Mouse (Mus musculus) intestine, postnatal 0 days (tissue): ENCODE measurements around the gene Smcp. TPM values are rescaled to one million over a fixed set of nuclear protein-coding genes. Genes with fewer than 3 reads are reported as not detected.

Source experiments
- ATAC-seq: fragments of 200-750 bp; cut with Nextera tagmentation; 2 replicates; pipeline ENCODE4 v1.8.0; 2017; ENCODE audit warnings: mild to moderate bottlenecking, moderate TSS enrichment, moderate library complexity
- H3K27ac ChIP-seq: fragments of 300-500 bp; sonication (generic); 2 replicates; pipeline ENCODE4 v1.5.1; 2014; ENCODE audit warnings: mild to moderate bottlenecking, low read depth, low read length, moderate library complexity
- H3K27me3 ChIP-seq: fragments of 300-500 bp; sonication (generic); replicated peaks from 2 replicates; pipeline ENCODE4 v1.6.1; 2014; ENCODE audit warnings: low read length, mixed read lengths; ENCODE audit not compliant: control insufficient read depth, insufficient read depth
- H3K36me3 ChIP-seq: fragments of 300-500 bp; sonication (generic); 2 replicates; pipeline ENCODE4 v1.6.1; 2014; ENCODE audit warnings: mild to moderate bottlenecking, moderate library complexity; ENCODE audit not compliant: control insufficient read depth, insufficient read depth
- H3K4me1 ChIP-seq: fragments of 300-500 bp; sonication (generic); replicated peaks from 2 replicates; pipeline ENCODE4 v1.6.1; 2014; ENCODE audit warnings: antibody characterized with exemption, low read length, mixed read lengths; ENCODE audit not compliant: control insufficient read depth, insufficient read depth
- H3K4me2 ChIP-seq: fragments of 300-500 bp; sonication (generic); replicated peaks from 2 replicates; pipeline ENCODE4 v1.6.1; 2014; ENCODE audit warnings: low read depth, mild to moderate bottlenecking, moderate library complexity
- H3K4me3 ChIP-seq: fragments of 300-500 bp; sonication (generic); 2 replicates; pipeline ENCODE4 v1.5.1; 2014; ENCODE audit warnings: low read depth, low read length
- H3K9ac ChIP-seq: fragments of 300-500 bp; sonication (generic); 2 replicates; pipeline ENCODE4 v1.6.1; 2014; ENCODE audit warnings: mild to moderate bottlenecking, low read depth, low read length
- H3K9me3 ChIP-seq: fragments of 300-500 bp; sonication (generic); 2 replicates; pipeline ENCODE4 v1.6.1; 2016; ENCODE audit warnings: mixed run types; ENCODE audit not compliant: control insufficient read depth
- CTCF ChIP-seq: sonication (generic); IDR thresholded peaks from 2 replicates; pipeline ENCODE4 v1.5.1; 2016; ENCODE audit warnings: low read depth, mild to moderate bottlenecking, control low read depth, antibody characterized with exemption, moderate library complexity
- WGBS: fragments of 180-500 bp; shearing (Covaris S2); extraction: QIAGEN DNeasy Blood & Tissue Kit; methylation state at CpG from one replicate; pipeline ENCODE4 v1.1.7; 2014; 5-methylcytosine and 5-hydroxymethylcytosine counted together
- polyA plus RNA-seq: library from polyadenylated mRNA; unstranded; fragments of >200 nt; fragmentation: Nextera tagmentation; extraction: Ambion mirVana; gene quantifications from 2 replicates; pipeline ENCODE4 v1.2.1, GENCODE M21; 2015

The Smcp gene
- polyA plus RNA-seq, 1 experiment from 2014 or later, result 96.4 TPM

DNA sequence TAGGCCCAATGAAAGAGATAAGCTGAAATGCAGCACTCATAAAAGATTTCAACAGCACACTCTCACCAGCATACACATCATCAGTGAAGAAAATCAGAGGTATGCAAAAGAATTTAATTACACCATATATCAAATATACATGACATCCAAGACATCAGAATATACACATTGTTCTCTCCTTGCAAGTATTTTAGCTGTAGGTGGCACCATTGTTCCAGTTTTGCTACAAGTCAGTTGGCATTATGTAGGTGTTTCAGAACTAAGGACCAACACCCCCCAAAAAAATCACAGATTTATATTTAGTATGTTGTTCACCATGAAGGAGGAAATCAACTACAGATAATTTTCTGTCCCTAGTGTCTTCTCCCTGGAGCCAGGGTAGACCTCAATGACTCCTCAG, 23.4 kb downstream of the Smcp start:
- H3K9me3 ChIP-seq, result no peaks in the 10 kb centered on the region
- no peaks in the 10 kb centered on the region for H3K27me3 ChIP-seq
- no peak overlapping the region for H3K4me3 ChIP-seq
- no peaks in the 10 kb centered on the region for H3K4me1 ChIP-seq
- no peak overlapping the region for H3K9ac ChIP-seq
- no peak overlapping the region for H3K27ac ChIP-seq
- H3K36me3 ChIP-seq, result no peaks in the 10 kb centered on the region
- TF ChIP-seq CTCF, result peak; percentile 62
- ATAC-seq, result no peak
- no peak overlapping the region for H3K4me2 ChIP-seq

GRCm38 (mm10) chr3:92534411-92534810, 54.4 kb downstream of the Smcp start, which contains the start of gene 2310046K23Rik:
TSS of gene 2310046K23Rik (minus strand) at chr3:92534511.
- 91% methylated on average over 3 of the region's 3 CpGs for WGBS

More at GRCm38 (mm10) chr3:92534411-92534810, 54.4 kb downstream of the Smcp start, which contains the start of gene 2310046K23Rik:
- no peak within 1 kb of the TSS for H3K9ac ChIP-seq
- no peak within 1 kb of the TSS for H3K4me3 ChIP-seq
- no peaks in the 10 kb centered on the region for H3K4me1 ChIP-seq
- TF ChIP-seq CTCF, result no peak
- H3K9me3 ChIP-seq, result no peaks in the 10 kb centered on the region
- H3K27ac ChIP-seq, result no peak within 1 kb of the TSS
- no peaks in the 10 kb centered on the region for H3K27me3 ChIP-seq
- H3K36me3 ChIP-seq, result no peaks in the 10 kb centered on the region
- no peak for ATAC-seq
- no peak within 1 kb of the TSS for H3K4me2 ChIP-seq

Other genes with a start within 250 kb of the Smcp start
- gene Sprr2d, start 249.9 kb downstream of the Smcp start, polyA plus RNA-seq, result not detected in 2 replicates
- not detected in 2 replicates for gene Sprr2e, start 236.9 kb downstream of the Smcp start, polyA plus RNA-seq
- gene Sprr2f, start 223.8 kb downstream of the Smcp start, polyA plus RNA-seq, result not detected in 2 replicates
- gene Sprr2h, start 203.3 kb downstream of the Smcp start, polyA plus RNA-seq, result not detected in 2 replicates
- gene Sprr2i, start 181.0 kb downstream of the Smcp start, polyA plus RNA-seq, result not detected in 2 replicates
- gene Sprr2j-ps, start 170.9 kb downstream of the Smcp start, polyA plus RNA-seq, result not detected in 2 replicates
- 7.5 and 8.9 TPM in 2 replicates for gene Gm9774, start 159.6 kb downstream of the Smcp start, polyA plus RNA-seq
- not detected in 2 replicates for gene Sprr2k, start 156.4 kb downstream of the Smcp start, polyA plus RNA-seq
- not detected in 2 replicates for gene Sprr1b, start 150.2 kb downstream of the Smcp start, polyA plus RNA-seq
- not detected in 2 replicates for gene Sprr3, start 130.3 kb downstream of the Smcp start, polyA plus RNA-seq
- gene Sprr1a, start 103.1 kb downstream of the Smcp start, polyA plus RNA-seq, result 3.8 and 5.4 TPM in 2 replicates
- not detected in 2 replicates for gene Sprr4, start 88.5 kb downstream of the Smcp start, polyA plus RNA-seq
- gene 2310046K23Rik, start 54.5 kb downstream of the Smcp start, polyA plus RNA-seq, result not detected in 2 replicates
- gene Ivl, start 15.3 kb downstream of the Smcp start, polyA plus RNA-seq, result 0.47 and 0.80 TPM in 2 replicates
- gene 2210017I01Rik, start 18.5 kb upstream of the Smcp start, polyA plus RNA-seq, result 0.18 and 0.34 TPM in 2 replicates
- 1.8 and 2.1 TPM in 2 replicates for gene Lce6a, start 32.7 kb upstream of the Smcp start, polyA plus RNA-seq
- gene Lce1a1, start 59.3 kb upstream of the Smcp start, polyA plus RNA-seq, result 0.46 and 0.73 TPM in 2 replicates
- not detected in 2 replicates for gene Lce1b, start 67.9 kb upstream of the Smcp start, polyA plus RNA-seq
- gene Lce1a2, start 81.3 kb upstream of the Smcp start, polyA plus RNA-seq, result not detected in 2 replicates
- gene Lce1c, start 90.2 kb upstream of the Smcp start, polyA plus RNA-seq, result not detected in 2 replicates
- gene Lce1d, start 98.2 kb upstream of the Smcp start, polyA plus RNA-seq, result not detected in 2 replicates
- not detected in 2 replicates for gene Lce1e, start 120.1 kb upstream of the Smcp start, polyA plus RNA-seq
- not detected in 2 replicates for gene Lce1f, start 131.4 kb upstream of the Smcp start, polyA plus RNA-seq
- gene Gm38119, start 150.1 kb upstream of the Smcp start, polyA plus RNA-seq, result not detected in 2 replicates
- gene Lce1g, start 163.3 kb upstream of the Smcp start, polyA plus RNA-seq, result not detected in 2 replicates
- not detected in 2 replicates for gene Lce1h, start 176.1 kb upstream of the Smcp start, polyA plus RNA-seq
- gene Lce1i, start 189.9 kb upstream of the Smcp start, polyA plus RNA-seq, result not detected in 2 replicates
- gene Lce1j, start 201.5 kb upstream of the Smcp start, polyA plus RNA-seq, result not detected in 2 replicates
- gene Lce1k, start 218.9 kb upstream of the Smcp start, polyA plus RNA-seq, result not detected in 2 replicates
- not detected in 2 replicates for gene Kprp, start 238.2 kb upstream of the Smcp start, polyA plus RNA-seq